Mouse (Mus musculus): ENCODE data around the gene Fam234b.

GRCm38 (mm10) chr6:135158509-135158908 lies 39.3 kb upstream of the Fam234b start:
- TF ChIP-seq CTCF (IDR thresholded peaks at IDR 0.05; ENCODE audit: control insufficient read depth, insufficient read depth, insufficient read length) (no peak), MAX (IDR thresholded peaks at IDR 0.05) (no peak), MYOG (IDR thresholded peaks at IDR 0.05; ENCODE audit: control insufficient read depth, extremely low read depth, insufficient read length) (no peak), USF1 (IDR thresholded peaks at IDR 0.05; ENCODE audit: low read depth) (no peak), CEBPB (IDR thresholded peaks at IDR 0.05; ENCODE audit: low read depth) (no peak), MYOD1 (IDR thresholded peaks at IDR 0.05; ENCODE audit: control insufficient read depth, insufficient read length, low read depth) (no peak), FOSL1 (IDR thresholded peaks at IDR 0.05; ENCODE audit: insufficient read depth, low read length, poor library complexity, severe bottlenecking) (no peak)
